23 mouse cellular contexts compared by ENCODE assay signal in the genomic region with DNA sequence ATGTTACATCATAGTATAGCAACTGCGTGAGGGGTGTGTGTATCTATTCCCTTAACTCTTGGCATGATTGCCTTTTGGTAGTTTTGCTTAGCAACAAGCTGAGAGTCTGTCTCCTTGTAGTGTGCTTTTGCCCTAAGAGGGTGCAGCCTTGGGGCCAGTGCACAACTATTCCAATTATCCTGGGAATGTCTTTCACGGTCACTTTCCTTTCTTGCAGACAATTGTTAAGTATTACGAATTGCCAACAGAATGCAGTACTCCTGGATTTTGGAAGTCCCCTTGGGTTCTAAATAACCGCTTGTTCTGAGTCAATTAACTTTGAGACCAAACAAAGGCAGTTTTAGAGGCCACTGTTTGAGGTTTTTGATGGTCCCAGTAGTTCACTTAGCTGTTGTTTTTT.
DNase-seq lines count a peak whose midpoint lies in the region; ATAC-seq and TF ChIP-seq lines count a peak whose summit lies in the region.
"Had no signal": no experiment of that assay in that cellular context is flagged by ENCODE, and none has a peak within 500 bp of the region (broad histone marks: within the 10 kb centered on the region; RNA-seq: fewer than 3 reads in every experiment).

No protein-coding gene starts in this region.

- H3K4me2 ChIP-seq in kidney, embryonic 14.5 days (replicated peaks; ENCODE audit: low read depth, low read length), result no peak overlapping the region
- H3K4me2 ChIP-seq: forebrain, embryonic 13.5 days; heart, embryonic 15.5 days; hindbrain, embryonic 14.5 days; intestine, embryonic 15.5 days had no signal

- H3K9me3 ChIP-seq in kidney, embryonic 14.5 days (ENCODE audit: control insufficient read depth, low read length), result no peaks in the 10 kb centered on the region
- no peaks in the 10 kb centered on the region for H3K9me3 ChIP-seq in ES-E14 (ENCODE audit: control insufficient read depth, insufficient read depth, low read depth, low read length)
- H3K9me3 ChIP-seq in hindbrain, embryonic 10.5 days, result no peaks in the 10 kb centered on the region
- H3K9me3 ChIP-seq: embryonic facial prominence, embryonic 10.5 days; forebrain, embryonic 13.5 days; heart, embryonic 10.5 days; heart, embryonic 15.5 days; intestine, embryonic 15.5 days had no signal

- H3K27ac ChIP-seq in kidney, adult 2 months (ENCODE audit: insufficient read depth, low read depth, low read length), result no peak overlapping the region
- no peak overlapping the region for H3K27ac ChIP-seq in kidney, embryonic 14.5 days (ENCODE audit: low read depth, low read length)
- H3K27ac ChIP-seq in ES-E14 (ENCODE audit: insufficient read depth, low read depth, low read length, poor library complexity, severe bottlenecking), result no peak overlapping the region
- H3K27ac ChIP-seq in hindbrain, embryonic 10.5 days, result no peak overlapping the region
- H3K27ac ChIP-seq: embryonic facial prominence, embryonic 10.5 days; forebrain, embryonic 13.5 days; heart, embryonic 10.5 days; heart, embryonic 15.5 days; hindbrain, embryonic 14.5 days; intestine, embryonic 15.5 days had no signal

- H3K4me1 ChIP-seq in kidney, adult 2 months (ENCODE audit: control insufficient read depth, insufficient read depth, low read length), result no peaks in the 10 kb centered on the region
- H3K4me1 ChIP-seq in kidney, embryonic 14.5 days (ENCODE audit: control insufficient read depth, insufficient read depth, low read length), result no peaks in the 10 kb centered on the region
- no peaks in the 10 kb centered on the region for H3K4me1 ChIP-seq in ES-E14 (ENCODE audit: control insufficient read depth in 2 of 2, insufficient read depth in 2 of 2, low read length in 2 of 2, poor library complexity in 1 of 2)
- H3K4me1 ChIP-seq in hindbrain, embryonic 10.5 days (replicated peaks), result no peaks in the 10 kb centered on the region; the same call in 1 of the 2 replicates
- H3K4me1 ChIP-seq: embryonic facial prominence, embryonic 10.5 days; forebrain, embryonic 13.5 days; heart, embryonic 10.5 days; intestine, embryonic 15.5 days had no signal

- H3K36me3 ChIP-seq in kidney, adult 2 months (ENCODE audit: control insufficient read depth, insufficient read depth, low read length), result no peaks in the 10 kb centered on the region
- no peaks in the 10 kb centered on the region for H3K36me3 ChIP-seq in kidney, embryonic 14.5 days (ENCODE audit: control insufficient read depth, insufficient read depth, low read length)
- no peaks in the 10 kb centered on the region for H3K36me3 ChIP-seq in ES-E14 (ENCODE audit: control insufficient read depth, insufficient read depth, low read length, poor library complexity, severe bottlenecking)
- H3K36me3 ChIP-seq in hindbrain, embryonic 10.5 days, result no peaks in the 10 kb centered on the region
- H3K36me3 ChIP-seq: embryonic facial prominence, embryonic 10.5 days; G1E; heart, embryonic 10.5 days; heart, embryonic 15.5 days; intestine, embryonic 15.5 days had no signal

- H3K4me3 ChIP-seq in kidney, adult 2 months (ENCODE audit: insufficient read depth, low read depth, low read length), result no peak overlapping the region
- H3K4me3 ChIP-seq in kidney, embryonic 14.5 days (ENCODE audit: low read length), result no peak overlapping the region
- no peak overlapping the region for H3K4me3 ChIP-seq in ES-E14 (ENCODE audit: insufficient read depth in 1 of 2, low read depth in 1 of 2, low read length in 2 of 2, poor library complexity in 1 of 2, severe bottlenecking in 1 of 2)
- H3K4me3 ChIP-seq in hindbrain, embryonic 10.5 days, result no peak overlapping the region
- H3K4me3 ChIP-seq: embryonic facial prominence, embryonic 10.5 days; forebrain, embryonic 13.5 days; heart, embryonic 10.5 days; heart, embryonic 15.5 days; intestine, embryonic 15.5 days had no signal

- no peak for TF ChIP-seq CTCF in kidney, adult 2 months (conservative IDR thresholded peaks at IDR 0.05; ENCODE audit: insufficient read depth, insufficient read length, low read depth, low read length)

- peak; percentile 6 for DNase-seq in kidney, adult 2 months
- peak; percentile 29 for DNase-seq in ES-E14 (ENCODE audit: low read depth, low spot score)
- DNase-seq in R1 (ENCODE audit: low read depth, low spot score), result peak; percentile 79
- peak; percentile 7 for DNase-seq in mesoderm, embryonic 11.5 days (ENCODE audit: low read depth, low spot score)
- DNase-seq in hindbrain, embryonic 10.5 days (ENCODE audit: low spot score), result no peak
- DNase-seq in left cerebral cortex, adult 8-10 months (ENCODE audit: low spot score in 2 of 2), result no peak
- DNase-seq: adrenal gland, adult 8-10 months; adrenal gland, postnatal 36 days; cerebellum, adult 2 months; cerebellum, postnatal 10 days; forebrain, postnatal 0 days; gastrocnemius, postnatal 14 days; heart, adult 18-20 months; heart, postnatal 14 days had no signal

- no peak for TF ChIP-seq POLR2A in kidney, adult 2 months (IDR thresholded peaks at IDR 0.05; ENCODE audit: low read depth, low read length)

- ATAC-seq in kidney, embryonic 14.5 days (ENCODE audit: low FRiP score, low TSS enrichment), result no peak
- ATAC-seq: forebrain, embryonic 13.5 days; forebrain, postnatal 0 days; intestine, embryonic 15.5 days had no signal

- in situ Hi-C loops in ES-E14 (cut with MboI; ENCODE audit: low sequenced_read_pairs in 2 of 2, unreplicated experiment in 2 of 2), result no loop called here

- H3K27me3 ChIP-seq in kidney, adult 2 months (replicated peaks; ENCODE audit: control insufficient read depth, insufficient read depth, low read length), result no peaks in the 10 kb centered on the region
- no peaks in the 10 kb centered on the region for H3K27me3 ChIP-seq in kidney, embryonic 14.5 days (ENCODE audit: control insufficient read depth, insufficient read depth, low read length)
- no peaks in the 10 kb centered on the region for H3K27me3 ChIP-seq in hindbrain, embryonic 10.5 days (ENCODE audit: insufficient read depth, poor library complexity, severe bottlenecking)
- H3K27me3 ChIP-seq: CH12.LX; forebrain, embryonic 13.5 days; heart, embryonic 15.5 days; intestine, embryonic 15.5 days had no signal

- WGBS in kidney, adult 2 months, result 45% methylated on average over 4 of the region's 4 CpGs
- 43% methylated on average over 4 of the region's 4 CpGs for WGBS in kidney, embryonic 14.5 days
- 34% methylated on average over 4 of the region's 4 CpGs for WGBS in hindbrain, embryonic 10.5 days

- no peak overlapping the region for H3K9ac ChIP-seq in kidney, embryonic 14.5 days (ENCODE audit: low read depth, low read length)
- H3K9ac ChIP-seq in ES-E14 (ENCODE audit: insufficient read depth, low read depth, low read length, poor library complexity, severe bottlenecking), result no peak overlapping the region
- H3K9ac ChIP-seq: forebrain, embryonic 13.5 days; forebrain, postnatal 0 days; heart, embryonic 15.5 days; hindbrain, embryonic 14.5 days; intestine, embryonic 15.5 days had no signal

TF ChIP-seq in ES-E14, 5 proteins besides CTCF, POLR2A, EP300 and RAD21:
- TF ChIP-seq ZNF384 (IDR thresholded peaks at IDR 0.05; ENCODE audit: low read depth, low read length), result no peak
- no peak for TF ChIP-seq HCFC1 (IDR thresholded peaks at IDR 0.05; ENCODE audit: borderline replicate concordance, insufficient read depth, low read length)
- TF ChIP-seq ZC3H11A (IDR thresholded peaks at IDR 0.05; ENCODE audit: borderline replicate concordance, low read depth, low read length), result no peak
- TF ChIP-seq CHD2 (IDR thresholded peaks at IDR 0.05; ENCODE audit: low read depth, low read length), result no peak

Comparison
In these comparisons a context has a peak if more than half of its experiments do, and no peak if none do; other contexts are left out.
1. DNase-seq: peak in kidney, adult 2 months (single experiment), ES-E14 (single experiment), R1 (single experiment) and mesoderm, embryonic 11.5 days (single experiment); none in hindbrain, embryonic 10.5 days (single experiment) and left cerebral cortex, adult 8-10 months (0 of 2).